Mouse (Mus musculus) kidney, embryonic 14.5 days (tissue): ENCODE measurements around the gene Abcb5. TPM values are rescaled to one million over a fixed set of nuclear protein-coding genes. Genes with fewer than 3 reads are reported as not detected.
"Not testable (repeated sequence)": the region's sequence is repeated elsewhere in the genome, so short reads cannot be mapped to it uniquely, and the experiment has no call there.

Source experiments
- ATAC-seq: fragments of 200-750 bp; cut with Nextera tagmentation; 2 replicates; pipeline ENCODE4 v1.8.0; 2017; ENCODE audit warnings: moderate number of reproducible peaks, mild to moderate bottlenecking, moderate TSS enrichment, moderate library complexity; ENCODE audit not compliant: low FRiP score, low TSS enrichment
- H3K27ac ChIP-seq: fragments of 300-500 bp; sonication (generic); 2 replicates; pipeline ENCODE4 v1.5.1; 2014; ENCODE audit warnings: low read depth, mild to moderate bottlenecking, low read length, moderate library complexity, mixed read lengths
- H3K27me3 ChIP-seq: fragments of 300-500 bp; sonication (generic); 2 replicates; pipeline ENCODE4 v1.6.1; 2014; ENCODE audit warnings: mild to moderate bottlenecking, low read length; ENCODE audit not compliant: control insufficient read depth, insufficient read depth
- H3K36me3 ChIP-seq: fragments of 300-500 bp; sonication (generic); 2 replicates; pipeline ENCODE4 v1.6.1; 2014; ENCODE audit warnings: low read length, mixed read lengths; ENCODE audit not compliant: control insufficient read depth, insufficient read depth
- H3K4me1 ChIP-seq: fragments of 300-500 bp; sonication (generic); 2 replicates; pipeline ENCODE4 v1.6.1; 2014; ENCODE audit warnings: low read length, mixed read lengths; ENCODE audit not compliant: control insufficient read depth, insufficient read depth
- H3K4me2 ChIP-seq: fragments of 300-500 bp; sonication (generic); replicated peaks from 2 replicates; pipeline ENCODE4 v1.6.1; 2014; ENCODE audit warnings: low read depth, mild to moderate bottlenecking, low read length
- H3K4me3 ChIP-seq: fragments of 300-500 bp; sonication (generic); 2 replicates; pipeline ENCODE4 v1.5.1; 2014; ENCODE audit warnings: mild to moderate bottlenecking, low read length
- H3K9ac ChIP-seq: fragments of 300-500 bp; sonication (generic); 2 replicates; pipeline ENCODE4 v1.6.1; 2014; ENCODE audit warnings: low read depth, mild to moderate bottlenecking, low read length, moderate library complexity
- H3K9me3 ChIP-seq: fragments of 300-500 bp; sonication (generic); 2 replicates; pipeline ENCODE4 v1.6.1; 2016; ENCODE audit warnings: low read length; ENCODE audit not compliant: control insufficient read depth
- WGBS: fragments of 180-500 bp; shearing (Covaris S2); extraction: QIAGEN DNeasy Blood & Tissue Kit; methylation state at CpG from one replicate; pipeline ENCODE4 v1.1.7; 2014; 5-methylcytosine and 5-hydroxymethylcytosine counted together
- polyA plus RNA-seq: library from polyadenylated mRNA; unstranded; fragments of >200 nt; fragmentation: Nextera tagmentation; extraction: Ambion mirVana; gene quantifications from 2 replicates; pipeline ENCODE4 v1.2.1, GENCODE M21; 2014

Abcb5 gene
- not detected in 2 replicates for polyA plus RNA-seq

DNA sequence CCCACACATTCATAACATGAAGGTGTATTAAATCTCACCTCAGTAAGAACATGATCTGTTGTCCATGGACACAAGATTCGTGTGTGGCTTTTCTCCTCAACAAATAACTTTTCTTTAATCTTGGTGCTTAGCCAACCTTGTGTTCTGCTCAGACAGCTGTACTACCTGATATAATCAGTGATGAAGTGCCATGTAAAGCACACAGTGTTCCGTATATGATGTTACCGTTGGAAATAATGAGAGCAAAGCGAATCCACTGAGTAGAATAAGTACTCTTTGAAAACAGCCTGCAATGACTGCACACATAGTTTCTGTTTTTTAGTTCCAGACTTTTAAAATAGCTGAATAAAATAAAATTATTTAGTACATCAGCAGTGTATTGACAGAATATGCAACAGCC is at the start of gene Abcb5:
Gene Abcb5, minus strand, starts transcription at position 101 of the 400 bp plus-strand sequence.
- H3K4me2 ChIP-seq: no peak within 1 kb of the TSS
- H3K4me3 ChIP-seq: no peak within 1 kb of the TSS
- no peaks in the 10 kb centered on the region for H3K36me3 ChIP-seq
- WGBS: 80% methylated on average over 4 of the region's 4 CpGs
- H3K27ac ChIP-seq: no peak within 1 kb of the TSS
- H3K4me1 ChIP-seq: no peaks in the 10 kb centered on the region
- no peaks in the 10 kb centered on the region for H3K27me3 ChIP-seq
- ATAC-seq: no peak
- no peaks in the 10 kb centered on the region for H3K9me3 ChIP-seq
- no peak within 1 kb of the TSS for H3K9ac ChIP-seq

DNA sequence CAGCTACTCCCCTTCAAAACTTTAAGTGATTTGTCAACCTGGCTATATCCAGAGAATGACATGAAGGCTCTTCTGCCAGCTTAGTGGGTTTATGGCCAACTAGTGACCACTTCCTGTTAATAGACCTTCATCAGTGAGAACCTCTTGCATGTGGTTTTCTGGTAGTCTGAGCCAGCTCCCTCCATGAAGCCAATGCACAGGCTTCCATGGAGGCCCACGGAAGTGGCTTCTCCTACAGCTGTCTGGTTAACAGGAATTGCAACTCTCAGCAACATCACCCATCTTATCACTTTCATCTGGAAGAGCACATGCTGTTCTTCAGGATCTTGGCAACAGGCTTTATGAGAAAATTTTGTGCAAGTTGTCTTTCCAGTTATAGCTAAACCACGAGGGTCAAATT is 33.0 kb upstream of the Abcb5 start:
- H3K4me2 ChIP-seq: no peak overlapping the region
- H3K4me3 ChIP-seq: no peak overlapping the region
- ATAC-seq: no peak
- no peak overlapping the region for H3K9ac ChIP-seq
- H3K9me3 ChIP-seq: no peaks in the 10 kb centered on the region
- WGBS: 79% methylated on average over 2 of the region's 2 CpGs
- H3K36me3 ChIP-seq: no peaks in the 10 kb centered on the region
- H3K27me3 ChIP-seq: no peaks in the 10 kb centered on the region
- H3K27ac ChIP-seq: no peak overlapping the region
- H3K4me1 ChIP-seq: no peaks in the 10 kb centered on the region

DNA sequence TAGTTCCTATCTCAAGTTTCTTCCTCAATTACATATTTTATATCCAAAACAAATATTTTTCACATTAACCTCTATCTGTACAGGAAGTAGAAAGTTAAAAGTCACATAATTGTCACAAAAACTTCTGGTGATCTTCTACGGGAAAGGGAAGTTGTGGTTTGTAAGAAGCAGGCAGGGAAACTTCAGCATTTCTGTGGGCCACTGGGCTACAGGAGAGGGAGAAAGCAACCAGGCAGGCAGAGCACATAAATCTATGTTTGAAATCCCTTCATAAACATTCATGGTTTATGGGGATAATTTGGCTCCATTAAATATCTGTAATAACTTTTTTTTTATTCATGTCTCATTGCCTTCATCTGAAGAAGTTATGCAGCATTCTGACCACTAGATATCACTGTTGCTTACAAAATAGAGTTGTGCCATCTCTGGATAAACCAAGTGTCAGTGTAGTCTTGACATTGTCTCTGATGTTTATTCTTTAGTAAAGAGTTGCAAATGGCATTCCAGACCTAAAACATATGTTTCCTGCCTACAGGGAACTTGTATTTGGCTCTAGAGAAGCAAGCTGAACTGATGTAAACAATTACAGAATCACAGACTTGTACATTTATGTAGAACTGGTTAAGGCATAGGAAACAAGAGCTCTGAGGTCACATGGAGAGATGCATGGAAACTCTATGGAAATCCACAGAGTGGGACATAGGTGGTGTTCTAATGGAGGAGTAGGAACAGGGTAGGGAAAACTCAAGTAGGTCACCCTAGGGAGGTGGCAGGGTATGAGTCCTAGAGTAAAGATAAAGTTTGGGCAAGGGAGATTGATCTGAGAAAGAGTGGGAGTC is 28.3 kb upstream of the Abcb5 start:
- H3K27ac ChIP-seq: no peak overlapping the region
- ATAC-seq: no peak
- H3K9me3 ChIP-seq: peaks cover 4% of the 10 kb centered on the region; the same call in 1 of the 2 replicates
- H3K4me2 ChIP-seq: no peak overlapping the region
- 71% methylated on average over 1 of the region's 1 CpGs for WGBS
- H3K36me3 ChIP-seq: no peaks in the 10 kb centered on the region
- no peak overlapping the region for H3K4me3 ChIP-seq
- no peaks in the 10 kb centered on the region for H3K27me3 ChIP-seq
- H3K9ac ChIP-seq: no peak overlapping the region
- no peaks in the 10 kb centered on the region for H3K4me1 ChIP-seq

DNA sequence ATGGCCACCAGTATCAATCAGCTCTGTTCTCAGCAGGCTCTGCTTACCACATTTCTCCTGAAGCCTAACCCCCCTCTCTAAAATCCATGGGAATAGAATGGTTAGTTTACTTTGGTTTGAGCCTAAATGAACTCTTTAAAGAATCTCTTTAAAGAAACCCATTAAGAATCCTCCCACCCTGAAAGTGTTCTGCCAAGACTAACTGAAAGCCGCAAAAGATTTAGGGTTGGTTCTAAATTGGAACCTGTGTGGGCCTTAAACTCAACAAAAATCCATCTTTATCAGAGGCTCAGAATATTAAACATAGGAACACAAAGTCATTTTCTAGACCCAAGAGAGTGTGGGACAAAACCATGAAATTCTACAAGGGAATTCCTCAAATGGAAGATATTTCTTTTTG is 18.6 kb upstream of the Abcb5 start:
- no peak for ATAC-seq
- Histone ChIP-seq H3K36me3 (no peaks in the 10 kb centered on the region), H3K4me3 (no peak overlapping the region), H3K27ac (no peak overlapping the region), H3K4me1 (no peaks in the 10 kb centered on the region), H3K4me2 (no peak overlapping the region), H3K9me3 (no peaks in the 10 kb centered on the region), H3K9ac (no peak overlapping the region), H3K27me3 (no peaks in the 10 kb centered on the region)
- 62% methylated on average over 1 of the region's 1 CpGs for WGBS

DNA sequence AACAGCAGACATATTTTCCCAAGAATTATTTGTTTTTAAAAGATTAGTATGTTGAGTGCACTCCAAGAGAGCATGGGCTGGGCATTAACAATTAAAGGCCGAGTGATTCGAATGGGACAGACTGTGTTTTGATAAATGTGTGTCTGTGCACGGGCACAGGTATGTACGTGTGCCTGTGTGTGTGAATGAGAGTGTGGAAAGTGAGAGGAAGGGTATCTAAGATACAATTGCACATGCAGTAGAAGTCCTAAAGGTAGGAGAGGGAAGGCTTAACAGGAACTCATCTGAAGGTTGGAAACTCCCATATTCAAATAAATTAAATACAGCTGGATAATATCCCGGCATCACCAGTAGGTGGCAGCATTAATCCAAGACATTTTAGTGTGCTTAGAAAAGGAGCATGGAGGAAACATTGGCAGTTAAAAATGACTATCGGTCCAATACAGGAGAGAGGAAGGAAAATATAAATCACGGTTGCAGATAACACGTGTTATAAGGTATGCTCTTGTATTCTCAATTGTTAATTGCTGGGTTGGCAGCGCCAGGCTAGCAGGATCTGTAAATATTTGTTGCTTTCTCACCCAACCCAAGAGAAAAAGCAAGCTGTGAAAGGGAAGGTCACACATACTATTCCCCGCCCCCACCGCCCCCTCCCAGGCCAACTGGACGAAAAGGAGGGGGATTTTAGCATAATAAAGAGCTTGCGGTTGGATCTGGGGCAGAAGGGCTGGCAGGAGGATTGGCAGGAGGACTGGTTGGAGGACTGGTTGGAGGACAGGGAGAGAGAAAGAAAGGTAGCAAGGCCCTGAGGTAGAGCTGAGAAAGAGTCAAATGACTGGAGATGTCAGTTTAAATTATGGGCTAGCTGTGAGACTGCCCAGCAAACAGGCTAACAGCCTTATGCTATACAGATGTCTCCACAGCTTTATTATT is 35.6 kb downstream of the Abcb5 start:
- no peaks in the 10 kb centered on the region for H3K27me3 ChIP-seq
- H3K9ac ChIP-seq: no peak overlapping the region
- WGBS: 22% methylated on average over 13 of the region's 13 CpGs
- H3K4me2 ChIP-seq: peak overlapping the region; percentile 27
- ATAC-seq: peak; percentile 79
- H3K9me3 ChIP-seq: no peaks in the 10 kb centered on the region
- no peaks in the 10 kb centered on the region for H3K4me1 ChIP-seq
- no peak overlapping the region for H3K4me3 ChIP-seq
- no peaks in the 10 kb centered on the region for H3K36me3 ChIP-seq
- no peak overlapping the region for H3K27ac ChIP-seq

DNA sequence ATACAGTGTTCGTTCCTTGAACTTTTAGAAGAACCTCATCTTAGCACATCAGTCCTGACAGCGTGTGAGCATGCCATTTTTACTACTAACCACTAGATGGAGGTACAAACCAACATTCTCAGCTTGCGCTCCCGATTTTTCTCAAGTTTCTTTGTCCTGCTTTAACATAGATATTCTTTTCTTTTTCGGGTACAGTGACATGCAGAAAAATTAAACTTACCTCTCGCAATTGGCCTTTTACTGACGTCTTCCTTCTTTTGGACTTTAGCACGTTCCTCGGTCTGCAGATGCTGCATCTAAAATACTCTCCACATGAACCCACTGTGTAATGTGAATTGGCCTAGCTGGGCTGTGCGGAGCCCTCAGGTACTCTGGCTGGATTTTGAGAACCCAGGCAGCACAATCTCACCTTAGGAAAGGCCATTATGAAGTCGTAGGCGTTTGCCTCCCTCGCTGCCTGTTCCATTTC is 39.4 kb downstream of the Abcb5 start:
- WGBS: 24% methylated on average over 13 of the region's 13 CpGs
- H3K9ac ChIP-seq: no peak overlapping the region
- no peak overlapping the region for H3K4me3 ChIP-seq
- no peaks in the 10 kb centered on the region for H3K4me1 ChIP-seq
- no peaks in the 10 kb centered on the region for H3K9me3 ChIP-seq
- no peaks in the 10 kb centered on the region for H3K27me3 ChIP-seq
- peak overlapping the region; percentile 26 for H3K4me2 ChIP-seq
- peak; percentile 71; the same call in 1 of the 2 replicates for ATAC-seq
- H3K36me3 ChIP-seq: no peaks in the 10 kb centered on the region
- no peak overlapping the region for H3K27ac ChIP-seq

DNA sequence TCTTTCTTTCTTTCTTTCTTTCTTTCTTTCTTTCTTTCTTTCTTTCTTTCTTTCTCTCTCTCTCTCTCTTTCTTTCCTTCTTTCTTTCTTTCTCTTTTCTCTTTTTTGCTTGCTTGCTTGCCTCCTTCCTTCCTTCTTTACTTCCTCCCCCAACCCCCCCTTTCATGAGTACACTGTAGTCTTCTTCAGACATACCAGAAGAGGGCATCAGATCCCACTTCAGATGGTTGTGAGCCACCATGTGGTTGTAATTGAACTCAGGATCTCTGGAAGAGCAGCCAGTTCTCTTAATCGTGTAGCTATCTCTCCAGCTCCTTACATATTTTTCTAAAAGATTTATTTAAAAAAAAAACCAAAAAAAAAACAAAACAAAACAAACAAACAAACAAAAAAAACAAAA is 42.3 kb downstream of the Abcb5 start:
- H3K36me3 ChIP-seq, H3K9ac ChIP-seq, H3K4me3 ChIP-seq, ATAC-seq, H3K27me3 ChIP-seq, H3K4me2 ChIP-seq, H3K9me3 ChIP-seq, H3K4me1 ChIP-seq, H3K27ac ChIP-seq: not testable (repeated sequence)
- WGBS: 50% methylated on average over 1 of the region's 1 CpGs

DNA sequence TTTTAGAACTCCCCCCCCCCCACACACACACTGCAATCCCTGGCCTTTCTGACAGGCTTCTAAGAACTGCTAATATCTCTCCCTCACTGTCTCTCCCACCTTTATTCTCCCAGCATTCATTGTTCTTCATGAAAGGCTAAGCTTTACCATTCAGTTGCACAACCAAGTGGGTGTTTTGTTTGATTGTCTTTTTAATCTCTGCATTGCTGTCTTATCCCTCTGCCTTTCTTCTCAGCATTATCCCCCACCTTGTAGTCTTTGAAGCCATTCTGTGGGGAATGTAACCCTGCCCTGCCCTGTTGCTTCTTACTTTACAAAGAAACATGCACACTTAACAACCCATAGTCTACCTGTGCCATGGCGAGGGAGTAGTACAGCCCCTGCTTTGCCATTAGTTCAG is 48.5 kb downstream of the Abcb5 start:
- Histone ChIP-seq H3K4me1 (no peaks in the 10 kb centered on the region), H3K4me2 (no peak overlapping the region)
- 62% methylated on average over 1 of the region's 1 CpGs for WGBS

DNA sequence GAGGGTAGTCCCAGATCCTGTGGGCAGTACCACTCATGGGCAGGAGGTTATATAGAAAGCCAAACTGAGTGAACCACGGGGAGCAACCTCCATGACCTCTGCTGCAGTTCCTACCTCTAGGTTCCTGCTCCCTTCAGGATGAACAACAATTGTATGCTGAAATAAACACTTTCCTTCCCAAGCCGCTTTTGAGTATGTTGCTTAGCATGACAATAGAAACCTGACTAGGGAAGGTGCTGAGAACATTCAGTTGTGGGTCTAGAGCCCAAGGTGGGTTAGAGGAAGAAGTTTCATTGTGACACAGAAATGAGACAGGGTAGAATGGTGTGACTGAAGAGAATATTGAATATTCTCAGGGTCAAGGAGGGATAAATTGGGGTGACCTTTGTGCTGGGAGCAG is 55.9 kb downstream of the Abcb5 start:
- no peak overlapping the region for H3K9ac ChIP-seq
- no peak overlapping the region for H3K4me3 ChIP-seq
- H3K4me1 ChIP-seq: no peaks in the 10 kb centered on the region
- no peak overlapping the region for H3K27ac ChIP-seq
- no peak for ATAC-seq
- 76% methylated on average over 2 of the region's 2 CpGs for WGBS
- no peaks in the 10 kb centered on the region for H3K9me3 ChIP-seq
- H3K4me2 ChIP-seq: no peak overlapping the region
- H3K27me3 ChIP-seq: no peaks in the 10 kb centered on the region
- H3K36me3 ChIP-seq: no peaks in the 10 kb centered on the region

More for the DNA sequence above, 48.5 kb downstream of the Abcb5 start:
- Histone ChIP-seq H3K9ac (no peak overlapping the region), H3K9me3 (no peaks in the 10 kb centered on the region), H3K27me3 (no peaks in the 10 kb centered on the region), H3K27ac (no peak overlapping the region), H3K36me3 (no peaks in the 10 kb centered on the region), H3K4me3 (no peak overlapping the region)
- no peak for ATAC-seq
